Mouse (Mus musculus) c-Kit-positive CD71-positive TER-119-positive erythroid progenitor cells, embryonic 14.5 days (primary cell): ENCODE data around the gene Becn1.

Source experiments
- DNase-seq: peaks from one replicate; pipeline ENCODE4 v3.0.0-alpha.2; 2013; ENCODE audit warnings: low spot score

Becn1 gene

GRCm38 (mm10) chr11:101264954-101265471 is 37.1 kb downstream of the Becn1 start:
- no peak for DNase-seq

GRCm38 (mm10) chr11:101263989-101264280 is 38.2 kb downstream of the Becn1 start:
- DNase-seq, result no peak

- no peak for DNase-seq
These were observed 38.7 kb downstream of the Becn1 start for GRCm38 (mm10) chr11:101263138-101263988.

GRCm38 (mm10) chr11:101262272-101262967 is 39.7 kb downstream of the Becn1 start:
- no peak for DNase-seq

- DNase-seq, result no peak
These were observed 41.2 kb downstream of the Becn1 start for GRCm38 (mm10) chr11:101260826-101261380.

GRCm38 (mm10) chr11:101259948-101260825 is 41.9 kb downstream of the Becn1 start, which contains the start of gene Wnk4:
Wnk4 (plus strand) TSS chr11:101260567.
- DNase-seq, result peak; percentile 80

- DNase-seq, result no peak
These were observed 42.8 kb downstream of the Becn1 start for GRCm38 (mm10) chr11:101259261-101259712.

- no peak for DNase-seq
These were observed 46.0 kb downstream of the Becn1 start for GRCm38 (mm10) chr11:101255826-101256775.

GRCm38 (mm10) chr11:101253613-101254389 is 48.3 kb downstream of the Becn1 start, which contains the start of gene Vps25:
Vps25 (plus strand) TSS chr11:101253707.
- DNase-seq, result peak; percentile 81

- no peak for DNase-seq
These were observed 49.1 kb downstream of the Becn1 start for GRCm38 (mm10) chr11:101252941-101253340.

- DNase-seq, result no peak
These were observed 51.1 kb downstream of the Becn1 start for GRCm38 (mm10) chr11:101251031-101251430.

- peak; percentile 74 for DNase-seq
These were observed 53.7 kb downstream of the Becn1 start for GRCm38 (mm10) chr11:101248258-101248994.

- no peak for DNase-seq
These were observed 54.5 kb downstream of the Becn1 start for GRCm38 (mm10) chr11:101247521-101248030.

GRCm38 (mm10) chr11:101246702-101247012 is 55.4 kb downstream of the Becn1 start:
- DNase-seq, result no peak

GRCm38 (mm10) chr11:101245855-101246701 is 56.0 kb downstream of the Becn1 start, which contains the start of gene Ramp2:
Ramp2 (plus strand) TSS chr11:101246028.
- DNase-seq, result no peak

GRCm38 (mm10) chr11:101245071-101245470 is 57.0 kb downstream of the Becn1 start:
- DNase-seq, result no peak

GRCm38 (mm10) chr11:101238071-101238647 is 63.9 kb downstream of the Becn1 start:
- no peak for DNase-seq
